ENCODE assay signal across 8 mouse cellular contexts in the genomic region with DNA sequence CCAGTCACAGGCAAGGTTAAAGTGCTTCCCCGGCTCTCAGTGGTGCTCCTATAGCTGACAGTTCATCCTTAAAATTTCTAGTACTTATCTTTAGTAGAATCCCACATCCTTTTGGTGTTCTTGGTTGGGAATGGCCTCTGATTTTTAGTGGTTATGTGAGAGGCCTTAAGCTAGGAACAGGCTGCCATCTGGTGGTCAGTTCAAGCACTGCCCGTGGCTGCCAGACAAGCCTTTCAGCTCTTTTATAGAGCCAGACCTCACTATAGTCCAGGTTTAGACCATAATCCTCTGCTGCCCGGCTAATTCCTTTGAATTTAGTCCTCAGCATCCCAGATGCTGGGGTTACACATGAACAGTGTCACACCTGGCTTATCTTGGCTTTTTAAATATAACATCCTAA. TPM values are rescaled to one million over a fixed set of nuclear protein-coding genes. Genes with fewer than 3 reads are reported as not detected.
DNase-seq lines count a peak whose midpoint lies in the region; ATAC-seq and TF ChIP-seq lines count a peak whose summit lies in the region.

No protein-coding gene starts in this region.

- ATAC-seq in heart, embryonic 11.5 days (replicated peaks; ENCODE audit: insufficient number of reproducible peaks, low FRiP score, low TSS enrichment), result no peak
- peak; percentile 79 for ATAC-seq in forebrain, postnatal 0 days
- peak; percentile 51; the same call in 1 of the 2 replicates for ATAC-seq in hindbrain, embryonic 14.5 days (ENCODE audit: low FRiP score)
- ATAC-seq in megakaryocyte progenitor cell, adult 5-6 weeks (replicated peaks; ENCODE audit: poor library complexity), result peak; percentile 73

- no peaks in the 10 kb centered on the region for H3K27me3 ChIP-seq in heart, embryonic 11.5 days (ENCODE audit: control insufficient read depth, insufficient read depth, low read length)
- no peaks in the 10 kb centered on the region for H3K27me3 ChIP-seq in forebrain, postnatal 0 days (ENCODE audit: insufficient read depth, low read length)
- H3K27me3 ChIP-seq in hindbrain, embryonic 14.5 days (ENCODE audit: control insufficient read depth, insufficient read depth, low read length), result no peaks in the 10 kb centered on the region
- no peaks in the 10 kb centered on the region for H3K27me3 ChIP-seq in small intestine, adult 2 months (ENCODE audit: control insufficient read depth, insufficient read depth, low read length)

- no peaks in the 10 kb centered on the region for H3K9me3 ChIP-seq in heart, embryonic 11.5 days (replicated peaks; ENCODE audit: control insufficient read depth, low read length)
- no peaks in the 10 kb centered on the region for H3K9me3 ChIP-seq in forebrain, postnatal 0 days (ENCODE audit: low read length)
- H3K9me3 ChIP-seq in hindbrain, embryonic 14.5 days (ENCODE audit: control insufficient read depth, low read length), result no peaks in the 10 kb centered on the region

- H3K36me3 ChIP-seq in heart, embryonic 11.5 days (ENCODE audit: control insufficient read depth, insufficient read depth, low read length), result peaks cover 42% of the 10 kb centered on the region
- peaks cover 56% of the 10 kb centered on the region for H3K36me3 ChIP-seq in forebrain, postnatal 0 days (ENCODE audit: insufficient read depth)
- peaks cover 74% of the 10 kb centered on the region for H3K36me3 ChIP-seq in hindbrain, embryonic 14.5 days (replicated peaks; ENCODE audit: control insufficient read depth, insufficient read depth)
- peaks cover 61% of the 10 kb centered on the region for H3K36me3 ChIP-seq in small intestine, adult 2 months (ENCODE audit: control insufficient read depth, insufficient read depth, low read length)

- H3K4me3 ChIP-seq in heart, embryonic 11.5 days (ENCODE audit: low read depth, low read length), result no peak overlapping the region
- H3K4me3 ChIP-seq in forebrain, postnatal 0 days (ENCODE audit: low read depth, low read length), result no peak overlapping the region
- H3K4me3 ChIP-seq in hindbrain, embryonic 14.5 days (replicated peaks; ENCODE audit: low read length), result no peak overlapping the region
- no peak overlapping the region for H3K4me3 ChIP-seq in left cerebral cortex, adult 2 months
- H3K4me3 ChIP-seq in small intestine, adult 2 months (ENCODE audit: low read depth, low read length), result no peak overlapping the region

- 32% methylated on average over 3 of the region's 3 CpGs for WGBS in heart, embryonic 11.5 days (ENCODE audit: insufficient replicate concordance)
- WGBS in forebrain, postnatal 0 days, result 17% methylated on average over 3 of the region's 3 CpGs
- WGBS in hindbrain, embryonic 14.5 days, result 47% methylated on average over 3 of the region's 3 CpGs
- 16% methylated on average over 3 of the region's 3 CpGs for WGBS in small intestine, adult 2 months

- peak; percentile 89 for TF ChIP-seq CTCF in forebrain, postnatal 0 days (IDR thresholded peaks at IDR 0.05; ENCODE audit: low read depth)
- TF ChIP-seq CTCF in left cerebral cortex, adult 2 months (IDR thresholded peaks at IDR 0.05), result peak; percentile 99
- TF ChIP-seq CTCF in small intestine, adult 2 months (IDR thresholded peaks at IDR 0.05; ENCODE audit: extremely low read depth, insufficient read length, insufficient replicate concordance, low read depth, low read length), result peak; percentile 85; the same call in 1 of the 2 replicates

- H3K4me1 ChIP-seq in heart, embryonic 11.5 days (ENCODE audit: control insufficient read depth, insufficient read depth, low read length), result peaks cover 5% of the 10 kb centered on the region; the same call in 1 of the 2 replicates
- H3K4me1 ChIP-seq in forebrain, postnatal 0 days (ENCODE audit: insufficient read depth), result no peaks in the 10 kb centered on the region
- no peaks in the 10 kb centered on the region for H3K4me1 ChIP-seq in hindbrain, embryonic 14.5 days (replicated peaks; ENCODE audit: control insufficient read depth, insufficient read depth, low read length)
- no peaks in the 10 kb centered on the region for H3K4me1 ChIP-seq in small intestine, adult 2 months (ENCODE audit: control insufficient read depth, insufficient read depth, insufficient read length, low read length)

- intact Hi-C loops in left cerebral cortex, adult 2 months (cut with DNase I), result loop anchor here (2.0 to 10.0 kb wide), 2 partner anchors 75 to 335 kb away; partner anchors contain the start of gene Dcaf12

- peak; percentile 76 to 91 for DNase-seq in heart, adult 18-20 months
- DNase-seq in cerebellum, adult 18-20 months, result peak; percentile 83 to 85
- DNase-seq in forebrain, postnatal 0 days, result peak; percentile 85
- peak; percentile 93 for DNase-seq in hindbrain, embryonic 14.5 days (ENCODE audit: low spot score)
- DNase-seq in left cerebral cortex, adult 2 months (ENCODE audit: extremely low spot score in 1 of 2, low spot score in 2 of 2), result peak; percentile 76 to 80

- H3K27ac ChIP-seq in heart, embryonic 11.5 days (ENCODE audit: low read depth, low read length), result no peak overlapping the region
- no peak overlapping the region for H3K27ac ChIP-seq in forebrain, postnatal 0 days (ENCODE audit: low read depth, low read length)
- no peak overlapping the region for H3K27ac ChIP-seq in hindbrain, embryonic 14.5 days
- H3K27ac ChIP-seq in left cerebral cortex, adult 2 months, result no peak overlapping the region
- no peak overlapping the region for H3K27ac ChIP-seq in small intestine, adult 2 months (ENCODE audit: insufficient read depth, low read depth, low read length)

- H3K4me2 ChIP-seq in heart, embryonic 11.5 days, result no peak overlapping the region
- H3K4me2 ChIP-seq in forebrain, postnatal 0 days (ENCODE audit: low read depth), result no peak overlapping the region
- no peak overlapping the region for H3K4me2 ChIP-seq in hindbrain, embryonic 14.5 days (replicated peaks)

- no peak for TF ChIP-seq POLR2A in small intestine, adult 2 months (IDR thresholded peaks at IDR 0.05; ENCODE audit: low read depth, low read length)

- H3K9ac ChIP-seq in heart, embryonic 11.5 days (ENCODE audit: low read depth, low read length), result no peak overlapping the region
- H3K9ac ChIP-seq in forebrain, postnatal 0 days, result no peak overlapping the region
- H3K9ac ChIP-seq in hindbrain, embryonic 14.5 days, result no peak overlapping the region

RNA-seq across cellular contexts. Expression of gene Ubap1, which starts 41.3 kb away (rescaled TPM):
- total RNA-seq in heart, adult 18-20 months (2021), result 10 to 100 TPM; 40.6 to 41.4 TPM
- polyA plus RNA-seq in heart, embryonic 11.5 days (2014; fragmentation: Nextera tagmentation; extraction: Ambion mirVana), result 52.3 and 52.6 TPM in 2 replicates
- 38.2 and 50.3 TPM in 2 replicates for total RNA-seq in forebrain, postnatal 0 days (2014; rRNA removed)
- polyA plus RNA-seq in forebrain, postnatal 0 days (2015; fragmentation: Nextera tagmentation; extraction: Ambion mirVana), result 52.7 and 59.3 TPM in 2 replicates
- polyA plus RNA-seq in hindbrain, embryonic 14.5 days (2014; fragmentation: Nextera tagmentation; extraction: Ambion mirVana), result 64.1 and 68.7 TPM in 2 replicates
- total RNA-seq in left cerebral cortex, adult 2 months (2021), result 10 to 100 TPM; 47.7 to 49.0 TPM
- total RNA-seq in megakaryocyte progenitor cell, adult 5-6 weeks (2015), result 21.1 and 28.6 TPM in 2 replicates
- 23.2 and 27.4 TPM in 2 replicates for total RNA-seq in megakaryocyte progenitor cell, adult 5-6 weeks (2017)
- 11.3 and 24.6 TPM in 2 replicates for polyA plus RNA-seq in small intestine, adult 2 months (2012; rRNA removed)
